Mouse (Mus musculus) myocyte (in vitro differentiated cells): ENCODE results near the gene Ly6g6d. TPM values are rescaled to one million over a fixed set of nuclear protein-coding genes. Genes with fewer than 3 reads are reported as not detected.

Experiments used
- H3K27me3 ChIP-seq: one replicate; pipeline ENCODE4 v1.6.1; 2011; ENCODE audit not compliant: control insufficient read depth, insufficient read depth, insufficient read length
- H3K36me3 ChIP-seq: one replicate; pipeline ENCODE4 v1.6.1; 2011; ENCODE audit not compliant: control insufficient read depth, insufficient read depth
- H3K4me2 ChIP-seq: one replicate; pipeline ENCODE4 v1.6.1; 2011; ENCODE audit warnings: low read depth, control low read depth
- H3K4me3 ChIP-seq: one replicate; pipeline ENCODE4 v1.5.1; 2011; ENCODE audit warnings: mild to moderate bottlenecking, control low read depth, moderate library complexity
- H3K79me2 ChIP-seq: one replicate; pipeline ENCODE4 v1.6.1; 2011; ENCODE audit not compliant: control insufficient read depth, insufficient read depth
- H3ac ChIP-seq: one replicate; pipeline ENCODE4 v1.6.1; 2011; ENCODE audit not compliant: control insufficient read depth, insufficient read length
- CEBPB ChIP-seq: IDR thresholded peaks from 2 replicates; pipeline ENCODE4 v1.6.1; 2011; ENCODE audit warnings: mild to moderate bottlenecking, moderate library complexity; ENCODE audit not compliant: poor library complexity, insufficient read depth, severe bottlenecking
- E2F4 ChIP-seq: IDR thresholded peaks from one replicate; pipeline ENCODE4 v1.6.1; 2011; ENCODE audit warnings: mild to moderate bottlenecking, control low read depth, moderate library complexity; ENCODE audit not compliant: insufficient read depth
- MAX ChIP-seq: IDR thresholded peaks from one replicate; pipeline ENCODE4 v1.6.1; 2011; ENCODE audit warnings: low read depth, mild to moderate bottlenecking, control low read depth
- MYOD1 ChIP-seq, 3 experiments: IDR thresholded peaks; one replicate each; pipeline ENCODE4 v1.6.1; 2011; ENCODE audit warnings: control low read depth in 2 of 3, low read depth in 2 of 3, mild to moderate bottlenecking in 2 of 3, moderate library complexity in 1 of 3; ENCODE audit not compliant: insufficient read length in 2 of 3, control insufficient read depth in 1 of 3
- MYOG ChIP-seq, 3 experiments: IDR thresholded peaks; one replicate each; pipeline ENCODE4 v1.6.1; 2011; ENCODE audit warnings: control low read depth in 2 of 3, low read depth in 2 of 3, mild to moderate bottlenecking in 2 of 3; ENCODE audit not compliant: insufficient read length in 2 of 3, control insufficient read depth in 1 of 3, insufficient read depth in 1 of 3
- POLR2A ChIP-seq: IDR thresholded peaks from one replicate; pipeline ENCODE4 v1.6.1; 2011; ENCODE audit warnings: low read depth, mild to moderate bottlenecking, control low read depth, moderate library complexity; ENCODE audit not compliant: insufficient read length
- POLR2AphosphoS2 ChIP-seq: IDR thresholded peaks from one replicate; pipeline ENCODE4 v1.6.1; 2011; ENCODE audit warnings: low read depth, control low read depth; ENCODE audit not compliant: insufficient read length
- REST ChIP-seq: IDR thresholded peaks from one replicate; pipeline ENCODE4 v1.6.1; 2011; ENCODE audit warnings: mild to moderate bottlenecking, control low read depth, moderate library complexity; ENCODE audit not compliant: insufficient read depth, insufficient read length
- SRF ChIP-seq: IDR thresholded peaks from one replicate; pipeline ENCODE4 v1.6.1; 2011; ENCODE audit warnings: low read depth; ENCODE audit not compliant: control insufficient read depth, insufficient read length
- TCF12 ChIP-seq: IDR thresholded peaks from one replicate; pipeline ENCODE4 v1.6.1; 2011; ENCODE audit warnings: mild to moderate bottlenecking, control low read depth; ENCODE audit not compliant: poor library complexity, insufficient read depth, severe bottlenecking
- TCF3 ChIP-seq: IDR thresholded peaks from one replicate; pipeline ENCODE4 v1.6.1; 2011; ENCODE audit warnings: low read depth, control low read depth; ENCODE audit not compliant: insufficient read length
- USF1 ChIP-seq: IDR thresholded peaks from one replicate; pipeline ENCODE4 v1.6.1; 2011; ENCODE audit warnings: low read depth, mild to moderate bottlenecking, control low read depth, moderate library complexity
- polyA plus RNA-seq: library from polyadenylated mRNA; unstranded; fragments of >200 nt; fragmentation: generic; extraction: Trizol; gene quantifications from one replicate; pipeline ENCODE4 v1.2.1, GENCODE M21; 2012; ENCODE audit warnings: missing spikeins

Ly6g6d gene
- polyA plus RNA-seq, 1 experiment: not detected

- Histone ChIP-seq H3K4me3 (peak within 1 kb of the TSS; percentile 97), H3K79me2 (peaks cover 36% of the 10 kb centered on the region), H3K4me2 (peak within 1 kb of the TSS; percentile 97), H3K27me3 (no peaks in the 10 kb centered on the region), H3K36me3 (peaks cover 7% of the 10 kb centered on the region), H3ac (peak within 1 kb of the TSS; percentile 66)
- TF ChIP-seq TCF3 (no peak), E2F4 (peak; percentile 74)
Observed at GRCm38 (mm10) chr17:35121871-35122303, 44.0 kb upstream of the Ly6g6d start, which contains the start of gene Csnk2b. Csnk2b (minus strand) TSS chr17:35122053.

- Histone ChIP-seq H3K79me2 (peaks cover 30% of the 10 kb centered on the region), H3K4me2 (peak within 1 kb of the TSS; percentile 97), H3ac (peak within 1 kb of the TSS; percentile 66), H3K27me3 (no peaks in the 10 kb centered on the region), H3K36me3 (peaks cover 7% of the 10 kb centered on the region), H3K4me3 (peak within 1 kb of the TSS; percentile 97)
- TF ChIP-seq TCF3: no peak
- no peak for TF ChIP-seq E2F4
- peak; percentile 51 for TF ChIP-seq POLR2A
- no peak for TF ChIP-seq TCF12
- TF ChIP-seq POLR2AphosphoS2: peak; percentile 41
- TF ChIP-seq REST: no peak
- peak; percentile 38 for TF ChIP-seq SRF
Observed at GRCm38 (mm10) chr17:35121143-35121799, 43.4 kb upstream of the Ly6g6d start, which contains the start of gene Gpank1. Gpank1 (plus strand) TSS chr17:35121455.

GRCm38 (mm10) chr17:35120745-35121142, 42.9 kb upstream of the Ly6g6d start:
- TF ChIP-seq USF1: no peak
- Histone ChIP-seq H3K4me3 (peak overlapping the region; percentile 97), H3K79me2 (peaks cover 30% of the 10 kb centered on the region), H3K27me3 (no peaks in the 10 kb centered on the region), H3ac (peak overlapping the region; percentile 66), H3K4me2 (peak overlapping the region; percentile 97), H3K36me3 (peaks cover 7% of the 10 kb centered on the region)

- Histone ChIP-seq H3K4me2 (no peak within 1 kb of the TSS), H3K36me3 (peaks cover 13% of the 10 kb centered on the region), H3ac (no peak within 1 kb of the TSS)
Observed at GRCm38 (mm10) chr17:35115046-35116019, 37.5 kb upstream of the Ly6g6d start, which contains the start of gene Ly6g5b. Ly6g5b (minus strand) TSS chr17:35115428.

GRCm38 (mm10) chr17:35111774-35112173, 33.9 kb upstream of the Ly6g6d start:
- Histone ChIP-seq H3K79me2 (no peaks in the 10 kb centered on the region), H3K4me2 (no peak overlapping the region), H3K27me3 (no peaks in the 10 kb centered on the region), H3K4me3 (no peak overlapping the region), H3K36me3 (peaks cover 6% of the 10 kb centered on the region), H3ac (no peak overlapping the region)
- TF ChIP-seq CEBPB (no peak), TCF12 (no peak), E2F4 (no peak), MYOD1 (IDR thresholded peaks at IDR 0.05; ENCODE audit: control insufficient read depth in 1 of 3, insufficient read length in 2 of 3, low read depth in 2 of 3) (no peak), USF1 (no peak), MYOG (IDR thresholded peaks at IDR 0.05; ENCODE audit: control insufficient read depth in 1 of 3, insufficient read depth in 1 of 3, insufficient read length in 2 of 3, low read depth in 2 of 3) (no peak), MAX (no peak), REST (no peak), SRF (no peak), TCF3 (no peak), POLR2AphosphoS2 (no peak), POLR2A (no peak)

More at GRCm38 (mm10) chr17:35115046-35116019, 37.5 kb upstream of the Ly6g6d start, which contains the start of gene Ly6g5b:
- H3K4me3 ChIP-seq: no peak within 1 kb of the TSS
- peaks cover 10% of the 10 kb centered on the region for H3K79me2 ChIP-seq
- TF ChIP-seq MAX (no peak), TCF12 (no peak), MYOD1 (IDR thresholded peaks at IDR 0.05; ENCODE audit: control insufficient read depth in 1 of 3, insufficient read length in 2 of 3, low read depth in 2 of 3) (no peak), CEBPB (no peak), USF1 (no peak), POLR2AphosphoS2 (peak; percentile 3)
- H3K27me3 ChIP-seq: no peaks in the 10 kb centered on the region
